Mouse (Mus musculus) neural tube, embryonic 10.5 days (tissue): ENCODE results near the gene Pdf.

Source experiments
- DNase-seq: peaks from one replicate; pipeline ENCODE4 v3.0.0-alpha.2; 2017; ENCODE audit warnings: low spot score; ENCODE audit errors: extremely low spot score

The Pdf gene

DNA sequence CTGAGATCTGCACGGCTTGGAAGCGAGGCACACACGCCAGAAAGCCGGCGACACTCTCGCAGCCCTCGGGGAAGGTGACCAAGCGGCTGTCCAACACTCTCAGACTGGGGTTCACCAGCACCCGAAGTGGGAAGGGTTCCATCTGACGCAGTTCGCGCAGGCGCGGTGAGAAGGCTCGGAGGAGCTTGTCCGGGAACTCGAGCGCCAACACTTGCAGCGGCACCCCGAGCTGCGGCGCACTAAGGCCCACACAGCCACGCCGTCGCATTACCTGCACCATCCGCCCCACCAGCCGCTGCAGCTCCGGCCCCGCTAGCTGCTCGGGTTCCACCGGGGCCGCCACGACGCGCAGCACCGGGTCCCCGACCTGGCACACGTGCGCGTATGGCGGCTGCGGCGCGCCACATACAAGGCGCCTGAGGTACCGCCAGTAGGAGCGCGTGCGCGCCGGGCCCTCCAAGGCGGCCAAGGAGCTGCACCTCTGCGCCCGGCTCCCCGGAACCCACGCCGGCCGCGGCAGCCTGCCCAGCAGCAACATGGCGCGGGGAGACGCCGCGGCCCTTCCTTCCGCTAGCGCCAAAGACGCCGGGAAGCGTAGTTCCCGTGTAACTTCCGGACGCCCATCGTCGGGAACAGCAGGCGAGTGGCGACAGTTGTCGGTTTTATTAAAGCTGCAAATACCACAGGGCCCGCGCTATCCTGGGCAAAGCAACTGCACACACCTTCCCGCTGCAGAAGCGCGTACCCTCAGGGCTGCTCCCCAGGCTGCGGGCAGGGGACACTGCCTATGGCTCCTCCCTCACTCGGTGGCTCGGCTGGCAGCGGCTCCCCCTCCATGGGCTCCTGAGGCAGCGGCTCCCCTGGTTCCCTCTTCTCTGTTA, at the start of gene Pdf:
Pdf (minus strand) TSS at position 554 of the 881 bp plus-strand sequence.
- peak; percentile 80 for DNase-seq

DNA sequence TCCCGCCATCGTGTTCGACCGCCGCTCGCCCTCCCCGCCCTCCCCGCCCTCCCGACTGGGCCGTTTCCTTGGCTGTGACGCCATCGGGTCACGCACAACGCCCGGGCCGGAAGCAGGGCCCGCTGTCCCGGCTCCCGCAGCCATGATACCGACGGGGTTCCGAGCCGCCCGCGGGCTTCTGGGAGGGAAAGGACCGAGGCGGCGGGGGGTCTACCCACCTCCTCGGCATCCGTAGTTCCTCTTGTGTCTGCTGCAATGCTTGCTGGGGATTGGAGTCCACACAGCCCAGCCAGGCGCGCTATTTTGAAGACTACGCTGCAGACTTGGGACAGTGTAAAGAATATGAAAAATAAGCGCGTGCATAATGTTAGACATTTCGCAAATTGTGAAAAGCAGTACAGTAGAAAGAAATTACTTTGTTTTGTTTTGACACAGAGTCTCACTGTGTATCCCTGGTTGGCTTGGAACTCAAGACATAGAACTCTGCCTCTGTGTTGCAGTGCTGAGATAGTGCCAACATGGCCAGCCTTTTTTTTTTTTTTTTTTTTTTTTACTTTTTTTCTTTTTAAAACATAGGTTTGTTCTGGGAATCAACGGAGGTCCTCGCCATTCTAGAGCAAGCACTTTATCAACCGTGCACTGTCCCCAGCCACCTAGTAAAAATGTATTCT, 48.1 kb upstream of the Pdf start, which contains the start of gene Terf2:
Terf2 (minus strand) TSS at position 182 of the 671 bp plus-strand sequence.
- DNase-seq: peak; percentile 98

DNA sequence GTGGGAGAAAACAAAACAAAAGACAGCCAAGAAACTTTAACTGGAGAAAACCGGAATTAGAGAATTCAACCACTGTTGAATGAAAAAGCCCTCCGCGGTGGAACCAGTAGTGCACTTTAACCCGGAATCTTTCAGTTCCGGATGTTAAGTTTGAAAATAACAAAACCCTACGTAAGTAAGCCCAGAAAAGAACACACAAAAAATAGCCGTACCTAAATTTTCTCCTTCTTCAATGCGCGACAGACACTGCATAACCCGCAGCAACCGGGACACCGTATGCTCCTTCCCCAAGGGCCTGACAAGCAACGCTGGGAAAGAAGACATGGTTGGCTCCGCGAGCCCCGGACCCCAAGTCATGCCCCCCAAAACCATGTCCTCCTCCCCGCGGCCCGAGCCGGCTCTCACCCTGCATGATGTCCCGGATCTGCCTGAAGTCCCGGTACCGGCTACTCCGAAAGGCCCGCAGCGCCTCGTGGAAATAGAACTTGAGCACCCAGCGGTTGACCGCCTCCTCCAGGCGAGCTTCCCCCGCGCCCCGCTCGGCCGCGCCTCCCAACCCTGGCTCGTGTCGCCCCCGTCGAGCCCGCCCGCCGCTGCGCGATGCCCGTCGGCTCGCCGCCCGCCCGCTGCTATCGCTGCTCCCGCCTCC, 47.4 kb upstream of the Pdf start:
- DNase-seq: no peak

DNA sequence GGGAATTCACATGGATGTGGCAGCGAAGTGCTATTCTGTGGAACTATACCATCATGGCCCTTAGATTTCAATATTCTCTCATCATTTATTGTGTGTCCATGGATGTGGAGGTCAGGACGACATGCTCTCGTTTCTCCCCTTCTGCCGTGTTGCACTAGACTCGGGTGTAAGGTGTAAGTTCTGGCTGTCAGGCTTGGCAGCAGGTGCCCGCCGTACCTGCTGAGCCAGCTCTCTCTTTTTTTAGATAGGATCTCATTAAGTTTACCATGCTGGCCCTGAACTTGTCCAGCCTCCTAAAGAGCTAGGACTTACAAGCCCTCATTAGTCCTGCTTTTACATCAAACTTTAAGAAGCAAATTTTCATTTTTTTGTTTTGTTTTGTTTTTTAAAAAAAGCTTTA, 42.1 kb upstream of the Pdf start:
- DNase-seq: no peak

DNA sequence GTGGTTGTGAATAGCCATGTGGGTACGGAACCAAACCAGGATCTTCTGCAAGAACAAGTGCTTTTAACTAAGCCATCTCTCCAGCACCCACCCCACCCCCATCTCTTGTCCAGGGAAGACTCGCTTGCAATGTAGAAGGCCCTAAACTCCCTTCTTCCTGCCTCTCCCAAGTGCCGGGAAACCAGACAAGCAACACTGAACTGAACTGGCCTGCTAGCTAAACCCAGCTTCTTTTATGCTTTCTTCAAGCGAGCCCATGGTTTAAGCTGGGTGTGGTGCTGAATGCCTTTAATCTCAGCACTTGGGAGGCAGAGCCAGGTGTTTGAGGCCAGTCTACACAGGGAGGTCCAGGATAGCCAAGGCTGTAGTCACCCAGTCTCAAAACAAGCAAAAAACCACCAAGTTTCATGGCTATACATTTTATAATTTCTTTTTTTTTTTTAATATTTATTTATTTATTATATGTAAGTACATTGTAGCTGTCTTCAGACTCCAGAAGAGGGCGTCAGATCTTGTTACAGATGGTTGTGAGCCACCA, 40.2 kb upstream of the Pdf start:
- DNase-seq: no peak

DNA sequence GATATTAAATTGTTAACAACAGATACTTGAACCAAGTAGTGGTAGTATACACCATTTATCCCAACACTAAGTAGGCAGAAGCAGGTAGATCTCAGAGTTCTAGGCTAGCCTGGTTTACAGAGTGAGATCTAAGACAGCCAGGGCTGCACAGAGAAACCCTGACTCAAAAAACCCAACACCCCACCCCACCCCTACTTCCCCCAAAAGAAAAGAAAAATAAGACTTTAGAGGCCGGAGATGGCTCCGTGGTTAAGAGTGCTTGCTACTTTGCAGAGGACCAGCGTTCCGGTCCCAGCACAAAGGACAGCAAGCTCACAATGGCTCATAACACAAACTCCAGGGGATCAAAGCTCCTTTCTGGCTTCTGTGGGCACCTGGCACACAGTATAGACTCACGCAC, 37.6 kb upstream of the Pdf start:
- no peak for DNase-seq

DNA sequence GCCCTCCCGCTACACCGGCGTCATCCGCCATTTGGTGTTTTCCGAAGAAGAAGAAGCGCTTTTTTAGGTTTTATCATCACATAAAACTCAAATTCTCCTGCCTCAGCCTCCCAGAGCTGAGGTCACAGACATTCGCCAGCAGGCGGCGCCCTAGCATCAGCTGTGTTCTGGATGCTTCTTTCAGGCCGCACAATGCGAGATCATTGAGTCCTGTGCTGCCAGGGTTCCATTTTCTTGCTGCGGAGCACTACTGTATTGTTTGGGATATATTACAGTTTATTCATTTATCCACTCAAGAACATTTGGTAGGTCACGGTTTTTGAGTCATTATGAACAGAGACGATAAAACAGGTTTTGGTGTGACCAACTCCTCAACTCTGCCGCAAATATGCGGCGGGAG, 36.9 kb upstream of the Pdf start:
- no peak for DNase-seq

DNA sequence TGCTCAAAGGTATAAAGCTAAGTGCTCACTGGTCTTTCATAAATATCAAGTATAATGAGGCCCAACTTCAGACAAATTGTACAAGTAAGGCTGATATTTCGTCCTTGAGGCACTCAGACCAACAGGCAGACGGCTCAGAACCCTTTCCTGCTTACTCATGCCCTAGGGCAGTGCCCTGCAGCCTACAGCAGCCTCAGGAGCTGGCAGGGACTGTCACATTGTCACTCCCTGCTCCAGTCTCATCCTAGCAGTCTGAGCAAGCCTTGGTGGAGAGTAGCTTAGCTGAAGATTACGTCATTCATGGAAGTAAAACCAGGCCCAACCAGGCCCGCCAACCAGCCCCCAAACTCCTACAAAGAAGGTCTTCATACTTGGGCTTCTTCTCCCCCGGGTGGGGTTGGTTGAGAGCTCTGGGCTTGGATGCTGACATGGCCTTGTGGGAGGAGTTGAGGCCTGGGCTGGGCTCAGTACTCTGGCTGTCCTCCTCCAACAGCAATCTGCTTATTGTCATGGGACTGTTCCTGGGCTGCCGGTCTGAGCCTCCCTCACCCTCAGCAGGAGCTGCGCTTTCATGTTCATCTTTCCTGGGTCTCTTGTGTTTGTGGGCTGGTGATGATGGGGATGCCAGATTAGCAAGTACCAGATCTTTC, 27.9 kb upstream of the Pdf start:
- DNase-seq: no peak

DNA sequence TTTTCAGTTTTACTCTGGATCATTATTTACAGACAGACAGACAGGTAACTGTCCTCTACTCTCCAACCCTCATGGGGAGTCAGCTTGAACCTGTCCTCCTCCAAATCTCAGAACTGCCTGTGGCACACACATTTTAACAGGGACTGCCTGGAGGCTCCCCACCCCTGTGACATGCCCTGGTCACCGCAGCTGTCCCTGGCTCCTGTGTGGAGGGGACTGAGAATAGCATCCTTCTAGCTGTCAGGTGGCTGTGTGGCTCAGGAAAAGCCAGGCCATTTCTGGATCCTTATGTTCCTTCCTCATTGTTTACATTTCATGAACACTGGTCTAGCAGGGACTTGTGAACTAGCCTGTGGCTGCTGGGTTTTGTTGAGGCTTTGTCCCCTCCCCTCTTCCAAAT, 25.7 kb upstream of the Pdf start:
- no peak for DNase-seq

DNA sequence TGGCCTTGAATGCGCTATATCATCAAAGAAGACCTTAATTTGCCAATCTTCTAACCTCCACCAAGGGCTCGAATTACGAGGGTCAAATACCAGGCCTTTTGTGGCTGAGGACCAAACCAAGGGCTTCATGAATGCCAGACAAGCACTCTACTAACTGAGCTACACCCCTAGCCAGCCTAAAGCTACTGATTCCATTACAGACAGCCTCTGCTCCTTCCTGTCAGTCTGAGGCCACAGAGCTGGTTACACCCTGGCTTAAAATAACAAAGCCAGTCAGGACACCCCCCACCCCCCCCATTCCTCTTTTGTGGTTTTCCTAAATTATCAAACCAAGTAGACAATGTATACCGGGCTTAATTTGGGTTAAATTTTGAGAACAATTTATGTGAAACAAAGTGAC, 25.3 kb upstream of the Pdf start:
- DNase-seq: no peak

DNA sequence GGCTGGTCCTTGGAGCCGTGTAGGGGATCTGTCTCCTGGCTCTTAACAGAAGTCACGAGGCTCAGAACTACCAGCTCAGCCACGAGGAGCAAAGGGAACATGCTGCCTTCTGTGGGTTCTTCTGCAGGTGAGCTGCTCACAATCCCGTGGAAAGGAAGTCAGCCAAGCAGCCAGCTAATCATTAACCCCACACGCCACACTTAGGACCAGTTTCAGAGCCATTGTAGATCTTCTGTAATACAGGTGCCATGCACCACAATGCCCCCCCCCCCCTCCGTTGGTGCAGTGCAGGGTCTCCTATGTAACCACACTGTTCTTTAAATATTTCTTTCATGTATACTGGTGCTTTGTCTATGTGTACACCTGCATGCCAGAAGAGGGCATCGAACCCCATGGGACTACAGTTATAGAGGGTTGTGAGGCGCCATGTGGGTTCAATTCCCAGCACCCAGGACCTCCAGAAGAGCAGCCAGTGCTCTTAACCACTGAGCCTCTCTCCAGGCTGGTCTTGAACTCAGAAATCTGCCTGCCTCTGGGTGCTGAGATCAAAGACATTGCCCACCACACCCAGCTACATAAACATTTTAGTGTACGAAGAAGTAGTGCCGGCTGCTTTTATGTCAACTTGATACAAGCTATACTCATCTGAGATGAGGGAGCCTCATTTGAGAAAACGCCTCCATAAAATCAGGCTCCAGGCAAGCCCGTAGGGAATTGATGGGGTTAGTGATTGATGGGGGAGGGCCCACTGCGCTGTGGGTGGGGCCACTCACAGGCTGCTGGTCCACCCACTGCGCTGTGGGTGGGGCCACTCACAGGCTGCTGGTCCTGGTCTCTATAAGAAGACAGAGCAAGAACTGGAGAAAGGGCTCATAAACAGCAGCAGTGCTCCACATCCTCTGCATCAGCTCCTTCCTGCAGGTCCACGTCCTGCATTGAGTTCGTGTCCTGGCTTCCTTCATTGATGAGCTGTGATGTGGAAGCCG, 17.4 kb upstream of the Pdf start, which contains the start of gene Tmed6:
Tmed6 (minus strand) TSS at position 134 of the 986 bp plus-strand sequence.
- DNase-seq: no peak

DNA sequence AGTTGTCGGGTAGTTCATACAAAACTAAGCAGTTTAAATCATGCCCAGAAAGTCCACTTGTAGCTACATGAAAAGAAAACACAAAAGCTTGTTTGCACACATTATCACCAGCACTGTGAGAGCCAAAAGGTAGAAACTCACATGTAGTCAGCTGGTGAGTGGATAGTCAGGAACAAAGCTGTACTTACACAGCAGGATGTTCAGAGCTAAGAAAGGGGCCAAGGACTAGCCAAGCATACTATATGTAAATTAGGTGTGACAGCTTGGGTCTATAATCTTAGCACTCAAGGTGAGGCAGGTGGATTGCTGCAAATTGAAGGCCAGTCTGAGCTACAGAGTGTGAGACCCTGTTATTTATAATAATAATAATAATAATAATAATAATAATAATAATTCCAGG, 14.2 kb upstream of the Pdf start:
- DNase-seq: no peak

DNA sequence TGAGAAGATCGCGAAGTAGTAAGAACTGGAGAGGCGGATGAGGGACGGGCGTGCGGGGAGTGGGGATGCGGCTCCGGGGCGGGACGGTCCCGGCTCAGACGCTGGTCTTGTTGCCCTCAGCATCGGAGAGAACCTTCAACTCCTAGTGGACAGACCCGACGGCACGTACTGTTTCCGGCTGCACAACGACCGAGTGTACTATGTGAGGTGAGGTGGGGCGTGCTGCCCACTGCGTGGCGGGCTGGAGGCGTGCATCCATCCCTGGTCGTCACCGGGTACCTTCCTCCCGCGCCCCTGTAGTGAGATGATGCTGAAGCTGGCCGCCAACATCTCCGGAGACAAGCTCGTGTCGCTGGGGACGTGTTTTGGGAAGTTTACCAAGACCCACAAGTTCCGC, 8.6 kb upstream of the Pdf start:
- no peak for DNase-seq

DNA sequence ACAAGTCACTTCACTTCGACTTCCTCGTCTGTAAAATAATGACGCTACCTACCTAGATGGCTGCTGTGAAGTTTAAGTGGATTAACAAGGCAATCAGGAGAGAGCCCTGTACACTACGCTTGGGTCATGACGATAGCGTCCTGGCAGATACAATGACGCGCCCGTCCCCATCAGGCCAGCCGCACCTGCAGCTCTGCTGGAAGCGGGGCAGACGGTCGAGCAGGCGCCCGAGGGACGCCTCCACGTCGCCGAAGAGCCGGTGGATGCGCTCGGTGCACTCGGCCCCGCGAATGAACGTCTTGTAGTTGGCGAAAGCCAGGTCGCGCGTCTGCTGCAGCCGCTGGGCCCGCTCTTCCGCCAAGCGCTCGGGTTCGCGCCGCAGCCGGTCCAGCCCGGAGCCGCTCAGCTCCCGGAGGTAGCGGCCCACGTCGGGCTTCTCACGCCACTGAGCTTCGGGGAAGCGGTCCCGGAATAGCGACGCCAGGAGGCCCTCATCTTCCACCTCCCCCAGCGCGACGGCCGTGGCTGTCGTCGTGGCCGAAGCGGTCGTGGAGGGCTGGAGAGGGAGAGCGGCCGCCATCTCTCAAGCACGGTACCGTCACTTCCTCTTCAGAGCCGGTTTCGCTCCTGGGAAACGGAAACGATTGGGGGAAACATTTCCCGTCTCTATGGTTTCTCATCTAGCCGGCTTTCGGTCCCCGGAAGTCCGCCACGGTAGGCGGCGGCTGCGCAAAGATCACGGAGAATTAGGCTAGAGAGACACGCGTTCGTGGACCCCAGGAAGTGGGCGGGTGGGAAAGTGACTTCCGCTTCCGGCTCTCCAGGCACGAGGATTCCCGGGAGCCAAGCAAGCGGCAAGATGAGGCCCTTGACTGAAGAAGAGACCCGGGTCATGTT, 7.9 kb upstream of the Pdf start, which contains the start of the genes Cog8 and Nip7:
Cog8 (minus strand) TSS at position 614 of the 897 bp plus-strand sequence.
Nip7 (plus strand) TSS at position 802 of the 897 bp plus-strand sequence.
- DNase-seq: peak; percentile 98

DNA sequence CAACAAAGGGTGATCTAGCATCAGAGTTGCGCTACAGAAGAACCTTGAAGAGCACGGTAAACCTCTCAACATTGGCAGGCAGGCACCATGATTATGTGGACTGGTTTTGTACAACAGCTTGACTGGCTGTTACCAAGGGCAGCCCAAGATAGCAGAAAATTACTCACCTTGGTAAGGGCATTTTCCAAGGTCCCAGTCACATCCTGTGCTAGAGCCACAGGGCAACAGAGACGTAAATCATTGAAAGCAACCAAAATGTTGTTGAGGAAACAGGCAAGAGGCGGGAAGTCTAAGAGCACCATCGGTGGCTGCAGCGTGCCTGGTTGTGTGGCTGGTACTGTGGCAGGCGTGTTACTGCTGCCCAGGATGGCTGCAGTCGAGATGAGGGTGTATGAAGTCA, 3.6 kb upstream of the Pdf start:
- no peak for DNase-seq

DNA sequence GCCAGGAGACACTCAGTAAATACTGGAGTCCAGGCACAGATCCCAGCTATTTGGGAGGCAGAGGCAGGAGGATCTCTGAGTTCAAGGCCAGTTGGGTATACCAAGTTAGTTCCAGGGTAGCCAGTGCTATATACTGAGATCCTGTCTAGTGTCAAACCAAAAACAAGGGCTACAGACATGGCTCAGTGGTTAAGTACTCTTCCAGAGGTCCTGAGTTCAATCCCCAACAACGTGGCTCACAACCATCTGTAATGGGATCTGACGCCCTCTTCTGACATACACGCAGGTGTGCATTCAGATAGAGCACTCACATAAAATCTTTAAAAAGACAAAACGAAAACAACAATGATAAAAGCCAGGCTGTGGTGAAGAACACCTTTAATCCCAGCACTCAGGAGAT, 1.1 kb upstream of the Pdf start:
- DNase-seq: no peak

DNA sequence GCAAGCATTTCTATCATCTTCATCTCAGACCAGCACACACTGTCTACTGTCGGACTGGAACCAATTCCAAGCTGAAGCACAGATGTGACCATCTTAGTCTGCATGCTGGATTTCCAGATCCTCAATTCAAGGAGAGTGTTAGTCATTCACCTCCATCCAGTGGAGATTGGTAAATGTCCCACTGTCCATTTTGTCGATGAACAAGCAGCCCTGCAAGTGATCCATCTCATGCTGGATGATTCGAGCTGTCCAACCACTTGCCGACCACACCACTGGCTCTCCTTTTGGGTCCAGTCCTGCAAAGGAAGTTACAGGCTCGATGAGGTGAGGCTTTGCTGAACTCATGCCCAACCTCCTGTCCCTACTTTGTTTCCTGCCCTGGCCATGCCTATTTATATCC, 1.4 kb downstream of the Pdf start:
- DNase-seq: no peak

DNA sequence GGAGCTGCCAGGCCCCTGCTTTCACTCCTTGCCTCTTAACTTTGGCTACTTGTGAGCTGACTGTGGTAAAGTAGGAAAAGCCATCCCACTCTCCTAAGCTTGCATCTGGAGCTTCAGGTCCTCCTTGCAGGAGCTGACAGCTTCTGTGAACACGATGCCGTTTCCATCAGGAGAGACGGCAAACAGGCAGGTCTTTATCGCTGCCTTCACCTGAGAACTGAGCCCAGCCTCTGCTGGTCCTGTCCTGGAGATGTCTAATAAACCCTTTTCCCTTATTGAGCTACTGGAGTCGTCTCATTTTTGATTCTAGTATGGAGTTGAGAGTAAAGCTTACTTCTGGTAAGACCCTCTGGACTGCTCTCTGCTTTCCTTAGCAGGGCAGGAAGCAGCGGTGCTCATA, 2.9 kb downstream of the Pdf start:
- DNase-seq: no peak

DNA sequence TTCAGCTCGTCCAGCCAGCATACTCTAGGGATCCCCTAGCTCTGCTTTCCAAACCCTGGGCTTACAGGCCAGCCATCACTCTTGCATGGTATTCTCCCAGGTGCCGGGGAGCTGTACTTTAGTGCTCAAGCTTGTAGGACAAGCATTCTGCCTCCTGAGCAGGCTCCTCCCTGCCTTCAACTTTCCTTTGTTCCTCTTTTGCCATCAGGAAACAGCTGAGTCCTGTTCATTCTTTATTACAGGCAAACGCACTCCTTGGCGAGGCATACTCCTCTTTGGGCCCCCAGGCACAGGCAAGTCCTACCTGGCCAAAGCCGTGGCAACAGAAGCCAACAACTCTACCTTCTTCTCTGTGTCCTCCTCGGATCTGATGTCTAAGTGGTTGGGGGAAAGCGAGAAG, 7.8 kb downstream of the Pdf start:
- DNase-seq: no peak
